Mouse (Mus musculus) G1E (cell line): Measurements from ENCODE around the gene Dcaf4. TPM values are rescaled to one million over a fixed set of nuclear protein-coding genes. Genes with fewer than 3 reads are reported as not detected.

ENCODE experiments used
- ATAC-seq: 2 replicates; pipeline ENCODE4 v1.8.0; 2016; ENCODE audit warnings: mild to moderate bottlenecking; ENCODE audit not compliant: insufficient number of reproducible peaks, poor library complexity, low FRiP score, severe bottlenecking; ENCODE audit errors: extremely low read depth
- DNase-seq: peaks from one replicate; pipeline ENCODE4 v3.0.0; 2012; ENCODE audit warnings: low spot score
- H3K27me3 ChIP-seq: 2 replicates; pipeline ENCODE4 v1.6.1; 2012; ENCODE audit warnings: mild to moderate bottlenecking, low read length, inconsistent platforms; ENCODE audit not compliant: insufficient read depth
- H3K36me3 ChIP-seq: replicated peaks from 2 replicates; pipeline ENCODE3; 2012; ENCODE audit warnings: mild to moderate bottlenecking, inconsistent platforms
- H3K4me1 ChIP-seq: 2 replicates; pipeline ENCODE4 v1.6.1; 2012; ENCODE audit warnings: low read depth, low read length, inconsistent platforms, mixed read lengths; ENCODE audit not compliant: insufficient read depth
- H3K4me3 ChIP-seq: 2 replicates; pipeline ENCODE4 v1.5.1; 2012; ENCODE audit warnings: low read depth, mild to moderate bottlenecking, inconsistent platforms, low read length, moderate library complexity, mixed read lengths
- H3K9me3 ChIP-seq: replicated peaks from 2 replicates; pipeline ENCODE4 v1.6.1; 2012; ENCODE audit warnings: inconsistent platforms
- CTCF ChIP-seq: IDR thresholded peaks from 2 replicates; pipeline ENCODE4 v1.5.1; 2012; ENCODE audit warnings: low read depth, low read length, inconsistent platforms, mixed read lengths
- GATA1 ChIP-seq: IDR thresholded peaks from 2 replicates; pipeline ENCODE4 v1.6.1; 2012; ENCODE audit warnings: borderline replicate concordance, low read length, inconsistent platforms, mixed read lengths
- GATA2 ChIP-seq: IDR thresholded peaks from 2 replicates; pipeline ENCODE4 v1.6.1; 2012; ENCODE audit warnings: low read depth, low read length, inconsistent platforms, borderline replicate concordance
- POLR2AphosphoS5 ChIP-seq: IDR thresholded peaks from 2 replicates; pipeline ENCODE4 v1.6.1; 2012; ENCODE audit warnings: low read depth, low read length, inconsistent platforms; ENCODE audit not compliant: insufficient replicate concordance
- TAL1 ChIP-seq: conservative IDR thresholded peaks from 2 replicates; pipeline ENCODE4 v1.6.1; 2012; ENCODE audit warnings: low read depth, low read length, inconsistent platforms, mixed read lengths
- polyA plus RNA-seq: library from polyadenylated mRNA; stranded (reverse); fragments of >175 nt; gene quantifications from 2 replicates; pipeline ENCODE4 v1.2.3, GENCODE M21; 2012
- total RNA-seq, 2 experiments: library from RNA; stranded (forward) in 1 of 2; stranded (reverse) in 1 of 2; fragments of 200-1000 nt in 1 of 2; fragments of >200 nt in 1 of 2; fragmentation: Nextera tagmentation in 1 of 2; gene quantifications; 2 replicates each; pipeline ENCODE4 v1.2.3; 2014 to 2017

Dcaf4 gene
- total and polyA plus RNA-seq, 3 experiments, result 21.5 to 46.1 (median 31.2) TPM

- no peak for ATAC-seq
- TF ChIP-seq GATA2, result no peak
- TF ChIP-seq CTCF, result no peak
- TF ChIP-seq GATA1, result no peak
- TF ChIP-seq POLR2AphosphoS5, result no peak
- TF ChIP-seq TAL1, result no peak
- DNase-seq, result no peak
- Histone ChIP-seq H3K4me1 (peaks cover 44% of the 10 kb centered on the region), H3K9me3 (no peaks in the 10 kb centered on the region), H3K4me3 (no peak overlapping the region), H3K36me3 (peaks cover 88% of the 10 kb centered on the region), H3K27me3 (no peaks in the 10 kb centered on the region)
Observed at GRCm38 (mm10) chr12:83528665-83529064, 8.4 kb downstream of the Dcaf4 start.

DNA sequence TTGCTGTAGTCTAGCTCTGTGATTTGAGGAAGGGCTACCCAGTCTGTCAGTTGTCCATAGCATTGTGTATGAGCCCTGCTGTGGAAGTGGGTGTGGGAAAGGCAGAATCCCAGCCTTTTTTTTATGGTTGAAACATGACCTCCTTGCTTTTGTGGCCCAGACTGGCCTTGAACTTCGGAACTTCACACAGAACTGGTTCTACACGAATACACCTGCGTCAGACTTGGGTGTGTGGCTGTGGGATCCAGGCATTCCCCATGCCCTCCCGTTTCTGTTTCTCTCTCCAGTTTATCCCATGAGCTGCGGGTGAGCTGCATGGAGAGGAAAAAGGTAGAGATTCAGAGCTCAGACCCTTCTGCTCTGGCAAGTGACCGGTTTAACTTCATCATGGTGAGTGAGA, 11.7 kb downstream of the Dcaf4 start:
- Histone ChIP-seq H3K9me3 (no peaks in the 10 kb centered on the region), H3K27me3 (no peaks in the 10 kb centered on the region), H3K4me1 (peaks cover 15% of the 10 kb centered on the region; the same call in 1 of the 2 replicates), H3K36me3 (peaks cover 91% of the 10 kb centered on the region), H3K4me3 (no peak overlapping the region)
- DNase-seq (no peak), ATAC-seq (no peak)
- TF ChIP-seq POLR2AphosphoS5 (no peak), GATA2 (no peak), TAL1 (no peak), GATA1 (no peak), CTCF (no peak)

DNA sequence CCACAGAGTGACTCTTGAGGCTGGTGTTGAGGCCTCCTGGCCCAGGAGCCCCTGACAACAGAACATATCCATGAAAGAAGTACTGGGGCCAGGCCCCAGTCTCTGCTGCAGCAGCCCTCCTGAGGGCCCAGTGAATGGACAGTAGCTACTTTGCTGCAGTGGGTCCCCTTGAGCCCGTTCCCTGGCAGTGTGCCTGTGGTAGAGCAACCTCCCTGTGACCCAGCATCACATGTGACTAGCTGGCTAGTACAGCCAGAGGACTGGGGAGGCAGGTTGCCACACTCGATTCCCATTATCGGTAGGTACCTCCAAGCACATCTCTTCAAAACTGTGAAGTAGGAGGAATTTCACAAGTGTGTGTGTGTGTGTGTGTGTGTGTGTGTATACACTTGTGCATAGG, 12.7 kb downstream of the Dcaf4 start:
- ATAC-seq, result no peak
- peaks cover 8% of the 10 kb centered on the region; the same call in 1 of the 2 replicates for H3K4me1 ChIP-seq
- H3K9me3 ChIP-seq, result no peaks in the 10 kb centered on the region
- TF ChIP-seq TAL1 (no peak), GATA2 (no peak), CTCF (no peak), GATA1 (no peak), POLR2AphosphoS5 (no peak)
- H3K36me3 ChIP-seq, result peaks cover 91% of the 10 kb centered on the region
- DNase-seq, result no peak
- H3K27me3 ChIP-seq, result no peaks in the 10 kb centered on the region
- no peak overlapping the region for H3K4me3 ChIP-seq

DNA sequence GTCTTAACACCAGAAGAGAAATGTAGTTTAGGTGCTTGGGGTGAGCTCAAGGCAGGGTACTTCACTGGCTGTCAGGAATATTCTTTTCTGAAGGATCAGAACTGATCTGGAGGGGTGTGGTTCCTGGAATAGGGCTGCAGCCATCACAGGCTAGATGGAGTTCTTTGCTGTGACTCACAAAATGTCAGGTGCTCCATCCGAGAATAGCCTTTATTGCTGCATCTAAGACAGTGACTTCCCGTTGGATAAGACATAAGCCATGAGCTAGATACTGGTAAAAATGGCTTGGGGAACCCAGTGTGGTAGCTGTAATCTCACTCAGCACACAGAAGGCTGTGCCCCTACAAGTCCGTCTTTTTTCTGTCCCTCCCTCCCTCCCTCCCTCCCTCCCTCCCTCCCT, 13.9 kb downstream of the Dcaf4 start:
- Histone ChIP-seq H3K4me1 (peaks cover 3% of the 10 kb centered on the region; the same call in 1 of the 2 replicates), H3K36me3 (peaks cover 91% of the 10 kb centered on the region), H3K4me3 (no peak overlapping the region), H3K9me3 (no peaks in the 10 kb centered on the region), H3K27me3 (no peaks in the 10 kb centered on the region)
- DNase-seq, result no peak
- no peak for TF ChIP-seq TAL1
- TF ChIP-seq GATA2, result no peak
- TF ChIP-seq GATA1, result no peak
- no peak for TF ChIP-seq POLR2AphosphoS5
- no peak for TF ChIP-seq CTCF
- ATAC-seq, result no peak

- ATAC-seq, result no peak
- DNase-seq, result no peak
- peaks cover 93% of the 10 kb centered on the region for H3K36me3 ChIP-seq
- no peaks in the 10 kb centered on the region for H3K4me1 ChIP-seq
- no peaks in the 10 kb centered on the region for H3K9me3 ChIP-seq
- H3K27me3 ChIP-seq, result no peaks in the 10 kb centered on the region
- no peak overlapping the region for H3K4me3 ChIP-seq
- TF ChIP-seq GATA2 (no peak), GATA1 (no peak), POLR2AphosphoS5 (no peak), TAL1 (no peak)
Observed at GRCm38 (mm10) chr12:83535428-83535827, 15.2 kb downstream of the Dcaf4 start.

DNA sequence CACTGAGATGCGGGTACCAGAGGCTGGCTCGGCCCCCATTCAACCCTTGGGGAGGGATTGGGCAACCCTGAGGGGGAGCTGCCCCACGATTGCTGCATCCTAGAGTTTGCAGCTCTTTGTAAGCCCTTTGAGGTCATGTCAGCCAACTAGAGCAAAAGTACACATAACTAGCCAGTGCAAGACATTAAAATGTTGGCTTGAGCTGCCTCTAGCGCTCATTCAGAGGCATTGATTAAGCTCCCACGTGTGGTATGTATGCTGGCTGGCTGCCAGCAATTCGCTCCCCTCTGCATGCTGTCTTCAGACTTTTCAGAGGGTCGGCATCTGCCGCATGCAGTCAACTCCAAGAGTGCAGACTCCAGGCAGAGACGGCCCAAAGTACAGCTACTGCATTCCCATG, 15.8 kb downstream of the Dcaf4 start:
- H3K4me1 ChIP-seq, result no peaks in the 10 kb centered on the region
- no peaks in the 10 kb centered on the region for H3K27me3 ChIP-seq
- no peak for TF ChIP-seq GATA1
- no peak for TF ChIP-seq TAL1
- TF ChIP-seq GATA2, result no peak
- no peak for TF ChIP-seq POLR2AphosphoS5
- no peak for TF ChIP-seq CTCF
- no peaks in the 10 kb centered on the region for H3K9me3 ChIP-seq
- ATAC-seq (no peak), DNase-seq (no peak)
- H3K4me3 ChIP-seq, result no peak overlapping the region
- H3K36me3 ChIP-seq, result peaks cover 95% of the 10 kb centered on the region

GRCm38 (mm10) chr12:83543997-83544396, 23.7 kb downstream of the Dcaf4 start:
- H3K27me3 ChIP-seq, result no peaks in the 10 kb centered on the region
- H3K4me1 ChIP-seq, result no peaks in the 10 kb centered on the region
- no peak for ATAC-seq
- H3K36me3 ChIP-seq, result peaks cover 80% of the 10 kb centered on the region
- H3K4me3 ChIP-seq, result no peak overlapping the region
- no peak for DNase-seq
- H3K9me3 ChIP-seq, result no peaks in the 10 kb centered on the region
- TF ChIP-seq POLR2AphosphoS5, result no peak
- TF ChIP-seq TAL1, result no peak
- no peak for TF ChIP-seq GATA1
- TF ChIP-seq GATA2, result no peak
- TF ChIP-seq CTCF, result no peak
